Mouse (Mus musculus) inflammation-experienced regulatory T-cells, adult 6 months (primary cell): ENCODE measurements around the gene Cdh24. TPM values are rescaled to one million over a fixed set of nuclear protein-coding genes. Genes with fewer than 3 reads are reported as not detected.
"Not testable (repeated sequence)": the region's sequence is repeated elsewhere in the genome, so short reads cannot be mapped to it uniquely, and the experiment has no call there.

Experiments
- ATAC-seq: one replicate; pipeline ENCODE4 v1.8.0; 2017
- polyA plus RNA-seq, 3 experiments: library from polyadenylated mRNA; unstranded; fragments of 100-300 nt; shearing (Covaris generic); gene quantifications; one replicate each; pipeline ENCODE4 v1.2.1; 2017

The Cdh24 gene
- polyA plus RNA-seq, 3 experiments from 2014 or later: 0.12 to 0.42 (median 0.15) TPM

DNA sequence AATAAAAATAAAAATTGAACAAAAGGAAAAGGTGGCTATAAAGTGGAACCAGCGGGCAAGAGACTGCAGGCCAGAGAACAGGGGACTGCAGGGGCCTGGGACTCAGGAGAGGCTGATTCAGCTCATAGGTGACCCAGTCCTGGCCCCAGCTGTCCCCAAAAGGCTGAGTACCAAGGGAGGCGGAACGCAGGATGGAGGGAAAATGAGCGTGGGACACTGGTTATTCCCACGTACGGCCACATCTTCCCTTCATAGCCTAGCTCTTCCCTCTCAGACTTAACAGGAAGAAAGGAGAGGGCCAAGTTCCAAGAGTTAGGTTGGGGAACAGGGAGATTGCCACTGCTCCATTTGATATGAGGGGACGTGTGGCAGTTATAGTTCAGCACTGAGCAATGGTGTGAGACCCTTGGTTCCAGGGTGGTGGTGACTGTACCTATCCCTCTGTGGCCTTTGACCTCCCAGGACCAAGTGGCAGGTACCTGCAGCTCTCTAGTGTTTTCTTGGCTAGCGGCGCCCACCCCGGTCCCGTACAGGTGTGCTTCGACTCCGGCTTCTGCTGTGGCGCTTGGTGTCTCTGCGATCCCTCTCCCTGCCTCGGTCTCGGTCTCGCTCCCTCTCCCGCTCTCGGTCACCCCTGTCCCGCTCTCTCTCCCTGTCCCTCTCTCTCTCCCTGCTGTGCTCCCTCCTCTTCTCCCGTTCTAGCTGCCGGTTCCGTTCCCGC lies 1.2 kb upstream of the Cdh24 start:
- no peak for ATAC-seq

DNA sequence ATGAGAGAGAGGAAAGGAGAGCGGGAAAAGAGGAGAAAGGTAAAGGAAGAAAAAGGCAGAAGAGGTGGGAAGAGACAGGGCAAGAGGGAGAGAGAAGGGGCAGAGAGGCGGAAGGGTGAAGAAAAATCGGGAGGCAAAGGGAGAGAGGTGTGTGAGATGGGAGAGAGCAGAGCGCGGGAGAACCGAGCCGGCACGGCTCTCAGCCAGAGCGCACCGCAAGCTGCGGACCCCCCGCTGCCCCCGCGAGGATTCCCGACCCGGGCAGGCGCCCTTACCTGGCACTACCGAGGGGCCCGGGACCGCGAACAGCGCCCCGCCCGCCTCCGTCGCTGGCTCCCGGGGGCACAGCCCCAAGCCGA lies 239 bp downstream of the Cdh24 start, which contains the start of gene Gm17606:
Gene Gm17606 (plus strand): TSS at position 7 of the 359 bp plus-strand sequence.
- ATAC-seq: no peak

DNA sequence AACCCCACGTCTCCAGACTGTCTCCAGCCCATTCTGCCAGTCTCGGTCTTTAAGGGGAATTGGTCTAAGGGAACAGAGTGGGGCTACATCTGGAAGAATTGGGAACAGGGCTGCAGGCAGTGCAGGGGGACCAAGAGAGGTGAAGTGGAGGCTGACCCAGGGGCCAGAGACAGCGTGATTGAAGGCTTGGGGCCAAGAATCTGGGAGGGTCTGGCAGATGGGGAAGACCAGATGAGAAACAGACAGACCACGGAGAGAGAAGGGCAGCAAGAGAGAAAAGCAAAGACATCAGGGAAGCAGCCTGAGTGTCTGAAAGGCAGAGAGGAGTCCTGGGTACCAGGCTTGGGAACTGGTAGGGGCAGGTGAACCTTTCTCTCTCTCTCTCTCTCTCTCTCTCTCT lies 1.0 kb downstream of the Cdh24 start:
- ATAC-seq: no peak

DNA sequence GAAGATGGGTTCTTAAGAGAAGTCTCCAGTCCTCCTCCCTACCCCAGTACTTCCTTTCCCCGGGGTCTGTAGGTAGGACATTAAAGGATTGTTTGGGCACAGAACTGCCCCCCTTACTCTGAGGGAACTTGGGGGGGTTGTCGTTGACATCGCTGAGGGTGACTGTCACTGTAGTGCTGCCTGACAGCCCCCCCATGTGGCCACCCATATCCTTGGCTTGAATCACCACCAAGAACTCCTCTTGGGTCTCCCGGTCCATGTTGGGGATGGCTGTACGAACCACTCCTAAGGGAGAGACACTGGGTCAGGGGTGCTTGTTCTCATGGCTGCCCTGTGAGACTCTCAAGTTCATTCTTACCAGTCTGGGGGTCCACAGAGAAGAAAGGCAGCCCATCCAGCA lies 3.0 kb downstream of the Cdh24 start:
- ATAC-seq: no peak

DNA sequence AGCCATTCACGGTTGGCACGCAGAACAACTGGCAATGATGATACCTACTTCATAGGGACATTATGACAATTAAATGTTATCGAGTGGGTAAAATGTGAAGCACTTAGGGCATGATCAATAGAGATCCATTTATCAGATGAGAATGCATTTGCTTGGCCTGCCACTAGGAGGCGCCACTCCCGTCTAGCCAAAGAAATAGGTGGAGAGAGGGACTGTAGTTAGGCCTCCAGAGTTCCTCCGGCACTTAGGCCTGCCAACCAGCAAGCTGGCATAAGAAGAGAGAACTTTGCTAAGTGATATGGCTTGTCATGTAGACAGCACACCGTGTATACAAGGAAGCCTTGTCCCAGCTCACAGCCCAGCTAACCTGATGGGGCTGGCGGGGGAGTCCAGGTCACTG lies 4.2 kb downstream of the Cdh24 start:
- ATAC-seq: no peak

DNA sequence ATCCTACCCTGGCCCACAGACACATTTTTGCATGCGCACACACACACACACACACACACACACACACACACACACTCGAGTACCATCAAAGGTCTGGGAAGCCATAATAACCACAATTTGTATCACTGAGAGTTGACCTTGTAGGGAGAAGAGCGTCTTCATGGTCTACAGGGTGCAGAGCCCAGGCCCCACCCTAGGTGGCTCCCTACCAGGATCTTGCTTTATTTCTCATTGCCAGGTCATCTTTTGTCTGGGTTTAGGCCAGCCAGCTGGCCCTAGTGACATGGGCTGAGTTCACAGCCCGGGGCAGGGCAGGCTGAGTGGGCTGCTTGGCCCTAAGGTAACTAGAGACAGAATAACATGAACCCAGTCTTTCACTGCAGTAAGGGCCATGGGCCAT lies 7.0 kb downstream of the Cdh24 start:
- no peak for ATAC-seq

DNA sequence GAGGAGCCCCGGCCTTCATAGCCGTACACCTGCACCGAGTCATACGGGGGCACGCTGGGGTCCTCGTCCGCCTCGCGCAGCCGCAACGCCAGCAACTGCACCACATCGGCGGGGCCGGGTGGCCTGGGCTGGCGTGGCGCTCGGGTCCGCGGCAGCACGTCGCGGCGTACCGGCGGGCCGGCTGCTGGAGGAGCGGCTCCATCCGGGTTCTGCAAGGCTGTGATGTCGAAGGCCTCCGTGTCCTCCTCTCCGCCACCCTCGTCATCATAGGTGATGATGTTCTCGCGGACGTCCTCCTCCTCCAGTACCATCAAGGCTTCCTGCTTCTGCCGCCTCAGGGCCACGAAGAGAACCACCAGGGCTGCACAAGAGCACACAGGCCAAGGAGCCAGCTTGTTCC lies 8.9 kb downstream of the Cdh24 start:
- ATAC-seq: no peak

DNA sequence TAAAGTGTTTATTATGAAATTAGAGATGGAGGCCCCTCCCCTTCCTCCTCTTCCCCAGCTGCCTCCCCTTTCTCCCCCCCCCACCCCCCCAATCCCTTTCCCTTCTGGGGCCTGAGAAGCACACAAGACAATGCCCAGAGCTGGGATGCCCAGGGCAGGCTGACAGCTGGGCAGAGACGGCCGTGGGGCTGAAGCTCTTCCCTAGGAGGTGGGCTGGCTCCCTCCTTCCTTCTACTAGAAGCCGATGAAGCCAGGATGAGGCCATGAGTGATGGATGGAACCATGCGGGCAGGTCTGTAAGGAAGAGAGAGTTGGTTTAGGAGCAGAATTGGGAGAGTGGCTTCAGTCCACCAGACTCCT lies 9.9 kb downstream of the Cdh24 start:
- no peak for ATAC-seq

DNA sequence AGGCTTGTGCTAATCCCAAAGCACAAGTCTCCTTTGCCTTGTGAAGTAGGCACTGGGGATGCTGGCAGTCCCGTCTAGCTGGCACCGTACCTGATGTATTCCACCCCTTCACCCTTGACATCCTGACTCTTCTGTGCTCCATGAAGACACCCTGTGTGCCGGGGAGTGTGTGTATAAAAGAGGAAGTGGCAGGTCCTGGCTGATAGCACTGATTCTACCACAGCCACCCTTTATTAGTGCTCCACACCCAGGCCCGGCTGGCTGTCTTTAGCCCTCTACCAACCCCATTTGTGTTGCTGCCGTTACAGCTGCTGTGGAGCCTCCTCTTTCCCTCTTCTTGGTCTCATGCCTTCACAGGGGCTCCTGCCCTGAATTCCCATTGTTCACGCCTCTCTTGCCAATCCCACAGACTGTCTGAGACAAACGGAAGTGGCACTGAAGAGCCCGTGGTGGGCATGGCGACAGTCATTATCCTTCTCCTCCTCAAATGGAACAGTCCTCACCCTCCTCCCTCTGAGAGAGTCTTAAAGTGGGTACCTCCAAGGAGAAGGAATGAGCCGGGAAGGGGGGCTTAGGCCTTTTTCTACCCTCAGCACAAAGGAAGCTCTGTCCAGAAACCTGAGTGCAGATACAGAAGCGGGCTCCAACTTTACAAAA lies 10.5 kb downstream of the Cdh24 start:
- no peak for ATAC-seq

DNA sequence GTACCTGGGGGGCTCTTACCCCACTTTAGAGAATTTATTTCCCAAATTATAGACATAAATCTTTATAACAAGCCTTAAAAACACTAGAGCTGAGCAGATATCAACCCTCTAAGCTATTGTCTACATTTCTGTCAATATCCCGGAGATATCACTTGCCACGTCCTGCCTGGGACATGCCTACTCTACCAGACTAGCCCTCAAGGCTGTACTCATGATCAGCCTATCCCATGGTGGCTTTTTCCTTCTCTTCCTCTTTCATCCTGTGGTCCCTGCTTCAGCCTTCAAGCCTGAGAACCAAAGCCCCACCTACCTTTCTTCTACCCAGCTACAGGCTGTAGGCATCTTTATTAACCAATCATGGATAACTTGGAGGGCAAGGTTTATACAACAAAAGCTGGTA lies 11.4 kb downstream of the Cdh24 start:
- ATAC-seq: no peak

DNA sequence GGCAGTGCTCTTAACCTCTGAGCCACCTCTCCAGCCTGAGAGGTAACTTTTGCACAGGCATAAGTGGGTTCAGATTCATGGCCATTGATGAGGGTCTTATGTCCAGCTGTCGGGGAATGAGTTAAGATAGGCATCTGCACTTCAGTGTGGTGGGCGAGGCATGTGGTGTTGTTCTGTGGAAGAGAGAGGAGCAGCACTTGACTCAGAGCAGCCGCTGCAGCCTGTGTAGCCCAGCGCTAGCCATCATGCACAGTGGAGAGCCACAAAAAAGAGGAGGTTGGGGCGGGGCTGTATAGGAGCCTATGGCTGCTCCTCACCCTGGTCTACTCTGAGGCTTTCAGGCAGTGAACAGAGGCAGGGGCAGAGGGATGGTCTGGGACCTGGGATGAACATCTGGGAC lies 13.1 kb downstream of the Cdh24 start:
- ATAC-seq: no peak

DNA sequence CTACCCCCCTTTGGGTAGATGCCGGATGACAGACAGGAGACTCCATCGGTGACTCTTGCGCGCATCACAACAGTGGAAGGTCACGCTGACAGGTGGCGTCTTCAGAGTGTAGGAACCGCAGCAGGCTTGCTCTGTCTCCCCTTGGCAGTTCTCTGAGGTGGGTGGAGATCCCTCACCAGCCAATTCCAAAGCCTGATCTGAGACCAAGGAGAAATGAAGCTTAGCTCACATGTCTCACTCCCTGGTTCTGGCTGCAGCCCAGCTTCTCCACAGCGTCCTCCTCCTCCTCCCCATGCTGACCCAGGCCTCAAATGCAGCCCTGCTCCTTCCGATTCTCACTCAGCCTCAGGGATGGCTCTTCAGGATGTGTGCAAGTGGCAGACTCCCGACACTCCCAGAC lies 16.2 kb downstream of the Cdh24 start:
- ATAC-seq: no peak

DNA sequence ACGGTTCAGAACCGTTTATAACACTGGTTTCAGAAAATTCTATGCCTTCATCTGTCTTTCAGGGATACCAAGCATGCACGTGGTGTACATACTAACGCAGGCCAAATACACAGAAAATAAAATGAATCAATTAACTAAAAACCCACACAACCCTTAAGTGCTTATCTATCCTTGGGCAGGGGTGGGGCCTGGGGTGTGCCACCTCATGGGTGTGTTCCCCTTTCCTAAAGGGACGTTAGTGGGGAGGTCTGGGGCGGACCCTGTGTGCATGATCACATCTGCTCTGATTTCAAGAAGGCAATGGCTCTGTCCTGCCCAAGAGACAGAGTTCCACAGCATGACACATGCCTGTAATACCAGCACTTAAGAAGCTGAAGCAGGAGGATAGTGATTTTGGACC lies 17.8 kb downstream of the Cdh24 start:
- no peak for ATAC-seq

DNA sequence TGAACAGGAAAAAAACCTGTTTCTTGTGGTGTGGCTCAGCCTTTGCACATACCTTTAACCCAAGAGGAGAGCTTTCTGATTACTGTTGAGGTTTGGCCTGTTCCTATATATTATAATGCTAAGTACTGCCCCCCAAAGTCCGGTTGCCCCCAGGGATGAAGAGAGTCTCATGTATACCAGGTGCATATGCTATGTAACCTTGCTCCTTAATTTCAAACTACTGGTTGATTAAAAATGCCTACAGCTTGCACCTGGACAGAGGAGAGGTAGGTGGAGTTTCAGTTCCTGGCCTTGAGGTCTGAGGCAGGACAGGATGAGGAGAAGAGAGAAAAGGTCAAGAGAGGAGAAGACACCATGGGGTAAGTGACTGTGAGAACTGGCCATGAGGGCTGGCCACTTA lies 20.0 kb downstream of the Cdh24 start, which contains the start of gene Psmb11:
Gene Psmb11 (plus strand): TSS at position 301 of the 400 bp plus-strand sequence.
- ATAC-seq: no peak

DNA sequence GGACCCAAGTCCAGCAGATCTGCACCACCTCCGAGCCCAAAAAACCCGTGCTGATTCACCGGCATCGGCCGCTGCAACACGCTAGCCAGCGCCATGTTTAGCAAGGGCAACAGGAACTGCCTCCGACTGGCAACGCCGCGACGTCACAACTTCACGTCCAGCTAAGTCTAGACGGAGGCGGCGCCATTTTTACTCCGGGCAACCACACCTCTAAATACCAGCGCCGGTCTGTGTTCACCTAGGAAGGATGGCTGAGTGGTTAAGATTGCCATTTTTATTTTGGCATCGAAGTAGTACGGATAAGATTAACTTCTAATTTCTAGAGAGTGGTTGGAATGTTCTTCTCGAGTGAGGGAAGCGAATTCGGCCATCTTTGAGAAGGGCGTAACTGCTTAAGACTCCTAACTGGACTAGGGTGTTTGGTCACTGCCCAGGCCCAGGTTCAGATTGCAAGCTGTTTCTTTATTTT lies 23.2 kb downstream of the Cdh24 start, which contains the start of gene Psmb5:
Gene Psmb5 (minus strand): TSS at position 126 of the 469 bp plus-strand sequence.
- ATAC-seq: peak; percentile 98

DNA sequence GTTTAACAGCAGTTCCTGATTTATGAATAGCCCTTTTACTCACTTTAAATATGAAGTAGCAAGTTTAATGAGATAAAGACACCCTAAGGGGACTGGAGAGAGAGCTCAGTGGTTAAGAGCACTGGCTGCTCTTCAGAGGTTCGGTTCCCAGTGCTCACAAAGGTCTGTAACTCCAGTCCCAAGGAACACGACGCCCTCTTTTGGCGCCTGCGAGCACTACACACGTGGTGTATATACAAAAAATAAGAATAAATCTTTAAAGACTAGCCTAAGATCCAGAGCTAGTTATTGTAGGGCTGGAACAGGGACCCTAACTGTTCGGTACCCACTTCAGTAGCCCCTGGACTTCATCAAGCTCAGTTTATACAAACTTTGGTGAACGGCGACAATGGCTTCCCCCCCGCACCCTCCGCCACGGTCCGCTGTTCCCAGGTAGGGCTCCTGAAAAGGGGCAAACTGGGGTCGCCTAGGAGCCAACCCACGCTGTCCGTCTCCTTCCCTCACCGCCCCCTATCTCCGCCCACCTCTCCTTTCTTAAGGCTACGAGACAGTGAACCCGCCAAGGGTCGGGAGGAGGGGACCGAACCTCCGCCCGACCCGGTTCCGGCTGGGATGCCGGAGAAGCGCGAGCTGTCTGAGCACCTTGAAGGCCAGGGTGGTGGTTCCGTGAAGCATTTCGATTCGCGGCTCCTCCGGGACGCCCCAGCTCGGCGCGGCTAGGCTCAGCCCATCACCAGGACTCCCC lies 23.8 kb downstream of the Cdh24 start:
- ATAC-seq: peak; percentile 61

DNA sequence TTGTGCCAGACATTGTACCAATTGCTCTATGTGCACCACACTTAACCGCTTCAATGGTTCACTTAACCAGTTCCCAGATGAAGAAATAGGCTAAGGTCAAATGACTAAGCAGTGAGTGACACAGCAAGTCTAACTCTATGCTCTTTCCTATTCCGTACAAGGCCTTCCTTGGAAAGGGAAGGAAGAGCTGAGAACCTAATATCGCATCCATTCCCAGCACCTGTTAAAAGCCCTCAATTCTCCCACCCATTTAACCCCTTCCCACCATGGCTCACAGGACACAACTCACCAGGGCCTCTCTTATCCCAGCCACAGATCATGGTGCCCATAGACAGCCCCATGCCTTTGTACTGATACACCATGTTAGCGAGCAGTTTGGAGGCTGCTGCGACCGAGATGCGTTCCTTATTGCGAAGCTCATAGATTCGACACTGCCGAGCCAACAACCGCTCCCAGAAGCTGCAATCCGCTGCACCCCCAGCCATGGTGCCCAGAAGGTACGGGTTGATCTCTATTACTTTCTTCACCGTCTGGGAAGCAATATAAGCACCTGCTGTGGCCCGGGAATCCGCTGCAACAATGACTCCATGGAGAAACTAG lies 24.8 kb downstream of the Cdh24 start:
- no peak for ATAC-seq

DNA sequence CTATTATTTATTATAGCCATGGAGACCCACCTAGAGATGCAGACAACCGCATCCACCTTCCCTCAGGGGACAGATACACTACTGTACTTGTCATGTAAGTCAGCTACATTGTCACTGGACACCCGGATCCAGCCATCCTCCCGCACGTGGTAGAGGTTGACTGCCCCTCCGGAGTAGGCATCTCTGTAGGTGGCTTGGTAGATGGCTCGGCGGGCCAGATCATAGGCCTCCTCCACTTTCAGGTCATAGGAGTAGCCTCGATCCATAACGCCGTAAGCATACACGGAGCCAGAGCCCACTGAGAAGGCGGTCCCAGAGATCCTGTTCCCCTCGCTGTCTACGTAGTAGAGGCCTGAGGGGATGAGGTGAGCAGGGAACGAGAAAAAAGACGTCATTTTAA lies 27.0 kb downstream of the Cdh24 start:
- not testable (repeated sequence) for ATAC-seq

DNA sequence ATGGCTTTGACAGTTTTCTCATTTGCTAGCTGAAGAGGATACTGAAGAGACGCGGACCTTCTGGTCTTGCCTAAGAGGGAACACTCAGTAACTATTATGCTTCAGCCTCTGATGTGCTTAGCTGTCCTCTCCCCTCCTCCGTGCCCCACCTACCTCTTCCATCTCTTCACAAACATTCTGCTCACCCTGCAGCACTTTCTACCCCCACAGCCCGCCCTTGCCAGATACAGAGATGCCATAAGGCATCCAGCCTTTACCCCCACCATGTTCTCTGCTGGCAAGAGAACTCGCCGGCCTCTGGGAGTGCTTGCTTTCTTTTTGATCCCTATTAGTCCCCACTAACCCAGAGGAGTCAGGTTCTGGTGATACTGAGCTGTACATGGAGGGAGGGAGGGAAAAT lies 30.5 kb downstream of the Cdh24 start:
- no peak for ATAC-seq

DNA sequence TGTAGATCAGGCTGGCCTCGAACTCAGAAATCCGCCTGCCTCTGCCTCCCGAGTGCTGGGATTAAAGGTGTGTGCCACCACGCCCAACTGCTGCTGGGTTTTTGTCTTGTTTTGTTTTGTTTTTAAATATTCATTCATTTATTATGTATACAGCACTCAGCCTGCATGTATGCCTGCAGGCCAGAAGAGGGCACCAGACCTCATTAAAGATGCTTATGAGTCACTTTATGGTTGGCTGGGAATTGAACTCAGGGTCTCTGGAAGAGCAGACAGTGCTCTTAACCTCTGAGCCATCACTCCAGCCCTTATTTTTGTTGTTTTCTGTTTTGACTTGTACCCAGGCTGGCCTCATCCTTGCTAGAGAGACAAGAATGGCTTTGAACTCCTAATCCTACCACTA lies 31.2 kb downstream of the Cdh24 start:
- ATAC-seq: peak; percentile 35

DNA sequence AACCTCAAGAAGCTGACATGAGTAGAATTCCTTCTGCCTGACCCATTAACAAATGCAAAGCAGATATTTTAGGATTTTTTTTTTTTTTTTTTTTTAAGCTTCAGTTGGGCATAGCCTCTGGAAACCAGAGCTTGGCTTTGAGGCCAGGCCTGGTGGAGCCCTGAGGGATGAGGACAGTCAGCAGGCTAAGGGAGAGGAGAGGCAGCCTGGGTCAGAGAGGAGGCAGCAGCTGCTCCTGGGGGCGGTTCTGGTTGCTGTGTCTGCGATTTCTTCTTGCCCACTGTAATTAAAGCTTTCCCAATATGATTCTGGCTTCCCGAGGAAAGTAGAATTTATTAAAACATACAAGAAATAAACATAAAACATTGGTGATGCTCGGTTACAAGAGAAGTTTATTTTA lies 31.9 kb downstream of the Cdh24 start:
- ATAC-seq: no peak

DNA sequence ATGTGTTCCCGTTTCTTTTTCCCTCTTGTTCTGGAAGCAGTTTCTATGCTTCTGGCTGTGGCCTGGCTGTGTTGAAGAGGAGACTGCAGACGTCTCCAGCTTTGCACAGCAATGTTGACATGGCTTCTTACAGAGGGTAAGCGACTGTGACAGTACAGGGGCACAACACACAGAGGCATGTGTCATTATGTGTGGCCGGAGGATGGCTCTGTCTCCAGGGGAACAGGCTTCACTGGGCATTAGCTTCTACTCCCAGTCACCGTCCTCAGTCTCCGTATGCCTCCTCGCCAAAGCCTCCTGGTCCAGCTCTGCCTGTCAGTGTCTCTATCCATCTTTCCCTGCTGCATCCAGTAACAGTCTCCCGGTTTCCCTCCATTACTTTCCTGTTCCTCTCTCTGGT lies 33.9 kb downstream of the Cdh24 start:
- no peak for ATAC-seq

DNA sequence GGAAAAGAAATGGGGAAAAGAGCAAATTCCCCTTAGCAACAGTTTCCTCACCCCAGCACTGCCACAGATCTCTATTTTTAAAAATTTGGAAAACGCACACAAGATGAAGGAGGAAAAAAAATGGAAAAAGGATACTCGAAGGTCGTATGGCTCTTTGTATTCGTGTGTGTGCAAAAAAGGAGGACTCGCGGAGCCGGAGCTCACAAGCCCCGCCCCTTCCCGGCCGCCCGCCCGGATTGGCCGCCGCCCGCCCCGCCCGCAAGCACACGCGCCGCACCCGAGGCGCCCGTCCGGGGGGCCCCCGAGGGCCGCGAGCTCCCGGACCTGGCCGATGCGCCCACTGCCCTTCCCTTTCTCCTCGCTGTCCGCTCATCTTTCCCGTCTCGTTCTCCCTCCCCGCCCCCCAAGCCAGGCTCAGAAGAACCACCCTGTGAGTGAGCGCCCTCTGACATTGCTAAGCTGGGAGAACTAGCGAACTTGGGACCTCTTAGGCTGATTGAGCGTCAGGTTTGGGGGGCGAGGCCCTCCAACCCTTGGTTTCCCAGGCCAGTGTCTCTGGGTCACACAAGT lies 35.3 kb downstream of the Cdh24 start, which contains the start of gene 4931414P19Rik:
Gene 4931414P19Rik (minus strand): TSS at position 242 of the 570 bp plus-strand sequence.
- peak; percentile 32 for ATAC-seq
